Mouse (Mus musculus): ENCODE measurements around the gene Smarca5. TPM values are rescaled to one million over a fixed set of nuclear protein-coding genes. Genes with fewer than 3 reads are reported as not detected.

Gene Smarca5
- polyA plus RNA-seq, 1 experiment from 2014 or later, result 113 TPM

GRCm38 (mm10) chr8:80688141-80688540 is 51.2 kb downstream of the Smarca5 start:
- no peaks in the 10 kb centered on the region for H3K9me3 ChIP-seq (ENCODE audit: control insufficient read depth, low read length)
- H3K27ac ChIP-seq (ENCODE audit: low read depth, low read length), result no peak overlapping the region
- H3K27me3 ChIP-seq (ENCODE audit: control insufficient read depth, insufficient read depth, low read length), result no peaks in the 10 kb centered on the region
- 53% methylated on average over 4 of the region's 4 CpGs for WGBS
- H3K9ac ChIP-seq (ENCODE audit: low read depth, low read length), result no peak overlapping the region
- H3K4me1 ChIP-seq (ENCODE audit: control insufficient read depth, insufficient read depth, low read length), result no peaks in the 10 kb centered on the region
- ATAC-seq (ENCODE audit: low FRiP score, low TSS enrichment), result peak; percentile 83; the same call in 1 of the 2 replicates
- no peaks in the 10 kb centered on the region for H3K36me3 ChIP-seq (ENCODE audit: control insufficient read depth, insufficient read depth, low read length)
- H3K4me3 ChIP-seq (ENCODE audit: low read length), result no peak overlapping the region
- H3K4me2 ChIP-seq (replicated peaks; ENCODE audit: low read depth, low read length), result no peak overlapping the region

GRCm38 (mm10) chr8:80683756-80684335 is 55.5 kb downstream of the Smarca5 start:
- Histone ChIP-seq H3K4me2 (replicated peaks; ENCODE audit: low read depth, low read length) (no peak overlapping the region), H3K4me3 (ENCODE audit: low read length) (no peak overlapping the region), H3K9me3 (ENCODE audit: control insufficient read depth, low read length) (no peaks in the 10 kb centered on the region), H3K36me3 (ENCODE audit: control insufficient read depth, insufficient read depth, low read length) (no peaks in the 10 kb centered on the region), H3K27ac (ENCODE audit: low read depth, low read length) (no peak overlapping the region), H3K27me3 (ENCODE audit: control insufficient read depth, insufficient read depth, low read length) (no peaks in the 10 kb centered on the region), H3K9ac (ENCODE audit: low read depth, low read length) (no peak overlapping the region), H3K4me1 (ENCODE audit: control insufficient read depth, insufficient read depth, low read length) (no peaks in the 10 kb centered on the region)
- no peak for ATAC-seq (ENCODE audit: low FRiP score, low TSS enrichment)
- 74% methylated on average over 5 of the region's 5 CpGs for WGBS

GRCm38 (mm10) chr8:80682594-80682993 is 56.7 kb downstream of the Smarca5 start:
- H3K9ac ChIP-seq (ENCODE audit: low read depth, low read length), result no peak overlapping the region
- 80% methylated on average over 5 of the region's 5 CpGs for WGBS
- H3K27me3 ChIP-seq (ENCODE audit: control insufficient read depth, insufficient read depth, low read length), result no peaks in the 10 kb centered on the region
- H3K4me3 ChIP-seq (ENCODE audit: low read length), result no peak overlapping the region
- H3K4me1 ChIP-seq (ENCODE audit: control insufficient read depth, insufficient read depth, low read length), result no peaks in the 10 kb centered on the region
- no peak overlapping the region for H3K27ac ChIP-seq (ENCODE audit: low read depth, low read length)
- H3K9me3 ChIP-seq (ENCODE audit: control insufficient read depth, low read length), result no peaks in the 10 kb centered on the region
- ATAC-seq (ENCODE audit: low FRiP score, low TSS enrichment), result no peak
- no peaks in the 10 kb centered on the region for H3K36me3 ChIP-seq (ENCODE audit: control insufficient read depth, insufficient read depth, low read length)
- no peak overlapping the region for H3K4me2 ChIP-seq (replicated peaks; ENCODE audit: low read depth, low read length)

GRCm38 (mm10) chr8:80669277-80669901 is 69.9 kb downstream of the Smarca5 start:
- ATAC-seq (ENCODE audit: low FRiP score, low TSS enrichment), result no peak
- Histone ChIP-seq H3K4me3 (ENCODE audit: low read length) (no peak overlapping the region), H3K4me2 (replicated peaks; ENCODE audit: low read depth, low read length) (no peak overlapping the region), H3K27ac (ENCODE audit: low read depth, low read length) (no peak overlapping the region), H3K4me1 (ENCODE audit: control insufficient read depth, insufficient read depth, low read length) (no peaks in the 10 kb centered on the region), H3K9me3 (ENCODE audit: control insufficient read depth, low read length) (no peaks in the 10 kb centered on the region), H3K36me3 (ENCODE audit: control insufficient read depth, insufficient read depth, low read length) (no peaks in the 10 kb centered on the region), H3K9ac (ENCODE audit: low read depth, low read length) (no peak overlapping the region), H3K27me3 (ENCODE audit: control insufficient read depth, insufficient read depth, low read length) (no peaks in the 10 kb centered on the region)
- 77% methylated on average over 17 of the region's 17 CpGs for WGBS

- no peaks in the 10 kb centered on the region for H3K36me3 ChIP-seq (ENCODE audit: control insufficient read depth, insufficient read depth, low read length)
- H3K9ac ChIP-seq (ENCODE audit: low read depth, low read length), result no peak overlapping the region
- H3K4me2 ChIP-seq (replicated peaks; ENCODE audit: low read depth, low read length), result no peak overlapping the region
- no peaks in the 10 kb centered on the region for H3K9me3 ChIP-seq (ENCODE audit: control insufficient read depth, low read length)
- 82% methylated on average over 3 of the region's 3 CpGs for WGBS
- ATAC-seq (ENCODE audit: low FRiP score, low TSS enrichment), result no peak
- H3K27me3 ChIP-seq (ENCODE audit: control insufficient read depth, insufficient read depth, low read length), result no peaks in the 10 kb centered on the region
- H3K4me1 ChIP-seq (ENCODE audit: control insufficient read depth, insufficient read depth, low read length), result no peaks in the 10 kb centered on the region
- H3K27ac ChIP-seq (ENCODE audit: low read depth, low read length), result no peak overlapping the region
- no peak overlapping the region for H3K4me3 ChIP-seq (ENCODE audit: low read length)
Measured at GRCm38 (mm10) chr8:80663476-80663875, 75.8 kb downstream of the Smarca5 start.

- Histone ChIP-seq H3K4me3 (ENCODE audit: low read length) (no peak overlapping the region), H3K9me3 (ENCODE audit: control insufficient read depth, low read length) (no peaks in the 10 kb centered on the region), H3K9ac (ENCODE audit: low read depth, low read length) (no peak overlapping the region), H3K27ac (ENCODE audit: low read depth, low read length) (no peak overlapping the region), H3K27me3 (ENCODE audit: control insufficient read depth, insufficient read depth, low read length) (no peaks in the 10 kb centered on the region), H3K4me2 (replicated peaks; ENCODE audit: low read depth, low read length) (no peak overlapping the region), H3K36me3 (ENCODE audit: control insufficient read depth, insufficient read depth, low read length) (no peaks in the 10 kb centered on the region), H3K4me1 (ENCODE audit: control insufficient read depth, insufficient read depth, low read length) (no peaks in the 10 kb centered on the region)
- 80% methylated on average over 4 of the region's 4 CpGs for WGBS
- no peak for ATAC-seq (ENCODE audit: low FRiP score, low TSS enrichment)
Measured at GRCm38 (mm10) chr8:80661055-80661454, 78.2 kb downstream of the Smarca5 start.

GRCm38 (mm10) chr8:80657639-80658038 is 81.7 kb downstream of the Smarca5 start:
- Histone ChIP-seq H3K9ac (ENCODE audit: low read depth, low read length) (no peak overlapping the region), H3K36me3 (ENCODE audit: control insufficient read depth, insufficient read depth, low read length) (no peaks in the 10 kb centered on the region), H3K4me3 (ENCODE audit: low read length) (no peak overlapping the region), H3K27me3 (ENCODE audit: control insufficient read depth, insufficient read depth, low read length) (no peaks in the 10 kb centered on the region), H3K4me1 (ENCODE audit: control insufficient read depth, insufficient read depth, low read length) (no peaks in the 10 kb centered on the region), H3K9me3 (ENCODE audit: control insufficient read depth, low read length) (no peaks in the 10 kb centered on the region), H3K27ac (ENCODE audit: low read depth, low read length) (no peak overlapping the region), H3K4me2 (replicated peaks; ENCODE audit: low read depth, low read length) (no peak overlapping the region)
- ATAC-seq (ENCODE audit: low FRiP score, low TSS enrichment), result no peak
- 37% methylated on average over 4 of the region's 4 CpGs for WGBS

Other genes starting within 250 kb of the Smarca5 start
- 2.5 and 2.9 TPM in 2 replicates for gene Gypa, start 245.7 kb downstream of the Smarca5 start, polyA plus RNA-seq (2014; fragmentation: Nextera tagmentation; extraction: Ambion mirVana)
- gene Frem3, start 128.4 kb downstream of the Smarca5 start, polyA plus RNA-seq (2014; fragmentation: Nextera tagmentation; extraction: Ambion mirVana), result 0.10 and 0.38 TPM in 2 replicates
- 13.1 and 26.5 TPM in 2 replicates for gene Gab1, start 141.0 kb upstream of the Smarca5 start, polyA plus RNA-seq (2014; fragmentation: Nextera tagmentation; extraction: Ambion mirVana)